Mouse (Mus musculus) kidney, postnatal 36 days (tissue): ENCODE measurements around the gene Tnfsf13.

Experiments used
- DNase-seq, 2 experiments: peaks; one replicate each; pipeline ENCODE4 v3.0.0; 2021 to 2022; ENCODE audit warnings: mixed read lengths in 2 of 2

The Tnfsf13 gene

DNA sequence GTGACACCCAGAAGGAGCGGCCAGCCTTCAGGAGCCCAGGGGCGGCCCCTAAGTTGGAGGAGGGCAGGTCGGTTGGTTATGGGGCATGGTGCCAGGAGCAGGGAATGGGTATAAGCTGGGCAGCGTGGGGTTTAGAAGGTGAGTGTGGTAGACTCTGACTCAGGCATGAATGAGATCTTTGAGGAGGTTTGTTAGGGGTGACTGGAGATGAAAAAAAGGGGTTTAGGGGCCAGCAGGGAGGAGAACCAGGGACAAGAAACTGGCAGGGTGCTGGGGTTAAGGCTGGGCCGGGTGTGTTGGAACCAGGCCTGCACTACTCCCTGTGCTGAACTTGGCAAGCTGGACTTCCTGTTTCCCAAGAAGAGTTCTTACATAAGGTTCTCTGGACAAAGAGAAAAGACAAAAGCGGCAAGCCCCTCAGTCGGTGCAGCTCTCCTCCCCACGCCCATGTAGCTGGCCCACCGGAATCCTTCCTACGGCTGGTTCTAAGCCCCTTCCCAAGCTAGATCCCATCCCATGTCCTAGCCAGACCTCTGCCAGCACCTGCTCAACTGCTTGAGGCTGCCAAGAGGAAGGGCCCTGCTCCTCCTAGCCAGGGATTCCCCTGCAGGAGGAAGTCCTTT is at the start of gene Tnfsf13:
Gene Tnfsf13, minus strand, starts transcription at position 259 of the 623 bp plus-strand sequence.
- peak; percentile 91 to 94 for DNase-seq

GRCm38 (mm10) chr11:69731408-69731807 is 45.8 kb upstream of the Tnfsf13 start:
- peak in 1 of 2 experiments; percentile 28 for DNase-seq

GRCm38 (mm10) chr11:69729063-69729462 is 43.5 kb upstream of the Tnfsf13 start:
- DNase-seq, result peak; percentile 62 to 83

GRCm38 (mm10) chr11:69725951-69726350 is 40.4 kb upstream of the Tnfsf13 start:
- DNase-seq, result peak in 1 of 2 experiments; percentile 35

DNA sequence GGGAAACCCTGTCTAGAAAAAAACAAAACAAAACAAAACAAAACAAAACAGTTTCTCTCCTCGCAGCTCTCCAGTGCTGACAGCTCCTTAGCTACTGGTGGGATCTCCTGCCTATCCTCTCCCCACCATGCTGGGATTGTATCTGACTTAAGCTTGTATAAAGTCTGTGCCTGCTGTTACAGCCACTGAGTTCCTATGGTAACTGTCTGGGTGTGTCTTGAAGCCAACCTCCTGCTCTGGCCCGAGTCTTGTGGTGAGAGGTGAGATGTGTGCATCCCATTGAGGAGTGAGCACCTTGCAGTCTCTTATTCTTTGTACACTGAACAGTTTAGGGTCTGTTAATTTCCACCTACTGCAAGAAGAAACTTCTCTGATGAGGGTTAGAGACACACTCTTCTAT is 37.5 kb upstream of the Tnfsf13 start:
- no peak for DNase-seq

DNA sequence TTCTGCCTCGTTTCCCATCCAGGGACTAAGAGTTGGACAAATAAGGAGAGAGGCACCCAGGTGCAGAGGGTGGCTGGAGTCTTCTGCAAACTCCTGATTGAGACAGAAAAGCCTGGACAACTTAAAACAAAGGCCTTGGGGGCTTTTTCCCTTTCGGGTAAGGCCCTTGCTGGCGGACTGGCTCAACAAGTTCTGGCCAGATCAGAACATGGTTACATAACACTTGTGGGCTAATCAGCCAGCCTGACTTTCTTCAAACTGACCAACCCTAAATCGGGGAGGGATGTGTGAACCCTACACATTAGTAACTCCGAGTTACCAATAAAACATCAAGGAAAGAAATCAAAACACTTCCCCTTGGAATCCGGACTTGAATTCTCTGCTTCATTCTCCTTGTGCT is 35.3 kb upstream of the Tnfsf13 start:
- DNase-seq, result no peak

GRCm38 (mm10) chr11:69719423-69719822 is 33.8 kb upstream of the Tnfsf13 start:
- DNase-seq, result no peak

- DNase-seq, result peak; percentile 53 to 54
Measured at GRCm38 (mm10) chr11:69718661-69719060, 33.1 kb upstream of the Tnfsf13 start.

DNA sequence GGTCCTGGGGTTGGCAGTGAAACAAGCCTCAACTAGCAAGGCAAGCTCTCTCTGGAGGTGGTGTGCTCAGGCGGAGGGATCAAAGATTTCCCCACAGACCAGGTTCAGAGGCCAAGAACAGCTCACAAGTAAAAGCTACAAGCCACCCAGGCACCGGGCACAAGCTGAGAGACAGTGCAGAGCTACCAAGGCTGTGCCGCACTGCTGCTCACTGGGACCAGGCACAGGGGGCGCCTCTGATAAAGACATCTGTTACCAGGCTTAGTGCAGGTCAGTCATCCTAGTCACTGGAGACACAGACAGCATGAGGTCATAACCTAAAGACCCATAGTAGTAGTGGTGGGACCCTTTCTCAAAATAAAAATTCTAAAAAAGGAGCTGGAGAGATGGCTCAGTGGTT is 31.4 kb upstream of the Tnfsf13 start:
- peak in 1 of 2 experiments; percentile 29 for DNase-seq

GRCm38 (mm10) chr11:69715929-69716328 is 30.3 kb upstream of the Tnfsf13 start:
- peak in 1 of 2 experiments; percentile 44 for DNase-seq

DNA sequence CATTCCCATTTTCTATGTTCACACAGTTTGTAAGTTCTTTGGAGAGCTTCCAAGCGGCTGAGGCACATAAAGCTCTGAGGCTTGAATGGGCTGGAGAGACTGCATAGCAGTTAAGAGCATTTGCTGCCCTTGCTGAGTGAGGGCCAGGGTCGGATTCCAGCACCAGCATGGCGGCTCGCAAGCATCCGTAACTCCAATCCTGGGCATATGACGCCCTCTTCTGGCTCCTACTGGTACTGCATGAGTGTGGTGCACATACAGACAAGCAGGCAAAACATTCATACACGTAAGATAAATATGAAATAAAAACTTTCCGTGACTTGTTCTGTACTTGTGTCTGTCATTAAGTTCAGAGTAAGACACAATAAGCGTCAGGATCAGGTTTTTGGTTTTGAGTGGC is 29.9 kb upstream of the Tnfsf13 start:
- peak; percentile 58 to 83 for DNase-seq

GRCm38 (mm10) chr11:69714636-69715329 is 29.2 kb upstream of the Tnfsf13 start:
- peak; percentile 78 to 83 for DNase-seq

GRCm38 (mm10) chr11:69712954-69713672 is 27.5 kb upstream of the Tnfsf13 start:
- DNase-seq, result peak; percentile 36 to 66

- DNase-seq, result no peak
Measured at GRCm38 (mm10) chr11:69711082-69711481, 25.5 kb upstream of the Tnfsf13 start.

DNA sequence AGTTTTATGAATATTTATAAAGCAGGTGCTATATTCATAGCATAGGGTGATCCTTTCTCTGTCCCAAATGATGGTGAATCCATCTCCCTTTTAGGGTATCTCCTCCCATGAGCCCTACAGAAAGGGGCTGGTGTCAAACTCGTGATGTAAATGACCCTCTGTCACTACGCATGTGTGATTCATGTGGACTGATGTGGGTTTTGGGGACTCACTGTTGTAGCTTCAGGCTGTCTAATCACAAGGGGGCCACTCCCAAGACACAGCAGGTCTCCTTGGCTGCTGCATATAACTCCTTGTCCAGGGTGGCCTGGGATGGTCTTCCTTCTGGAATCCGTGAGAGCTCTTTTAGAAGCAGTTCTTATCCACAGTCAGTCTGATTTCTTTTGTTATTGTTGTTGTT is 24.9 kb upstream of the Tnfsf13 start:
- no peak for DNase-seq

DNA sequence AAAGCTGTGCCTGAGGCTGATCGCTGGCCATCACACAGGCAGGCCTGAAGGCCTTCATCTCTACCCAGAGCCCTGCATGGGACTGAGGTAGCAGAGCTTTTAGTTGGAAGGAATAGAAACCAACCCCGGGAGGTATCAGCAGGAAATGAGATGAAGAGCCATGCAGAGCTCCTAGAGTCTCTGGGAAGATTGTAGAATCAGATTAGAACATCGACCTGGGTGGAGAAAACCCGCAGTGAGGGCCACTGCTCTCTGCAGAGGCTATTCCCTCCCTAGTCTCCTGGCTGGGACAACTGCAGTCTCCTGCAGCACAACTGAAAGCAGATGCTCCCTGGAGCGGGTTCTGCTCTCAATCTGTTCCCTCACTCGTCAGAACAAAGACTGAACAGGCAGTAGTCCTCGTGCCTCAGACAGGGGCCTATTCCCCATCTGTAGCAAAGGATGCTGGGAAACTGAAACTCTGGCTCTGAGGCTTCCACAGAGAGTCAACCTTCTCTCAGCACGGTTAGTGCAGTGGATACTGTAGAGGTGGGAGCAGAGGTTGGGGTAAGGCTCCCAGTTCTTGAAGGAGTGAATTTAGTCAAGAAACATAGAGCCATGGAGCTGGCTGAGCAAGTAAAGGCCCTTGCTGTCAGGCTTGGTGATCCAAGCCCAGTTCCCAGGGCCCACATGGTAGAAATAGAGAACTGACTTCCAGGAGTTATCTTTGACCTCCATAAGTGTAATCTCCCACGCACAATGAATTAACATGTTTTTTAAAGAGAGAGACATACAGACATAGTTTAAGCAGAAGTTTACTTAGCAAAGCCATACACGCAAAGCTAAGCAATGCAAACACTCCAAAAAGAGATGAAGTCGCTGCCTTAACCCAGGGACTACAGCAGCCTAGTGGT is 24.2 kb upstream of the Tnfsf13 start:
- no peak for DNase-seq

- no peak for DNase-seq
Measured at GRCm38 (mm10) chr11:69708614-69709265, 23.2 kb upstream of the Tnfsf13 start.

DNA sequence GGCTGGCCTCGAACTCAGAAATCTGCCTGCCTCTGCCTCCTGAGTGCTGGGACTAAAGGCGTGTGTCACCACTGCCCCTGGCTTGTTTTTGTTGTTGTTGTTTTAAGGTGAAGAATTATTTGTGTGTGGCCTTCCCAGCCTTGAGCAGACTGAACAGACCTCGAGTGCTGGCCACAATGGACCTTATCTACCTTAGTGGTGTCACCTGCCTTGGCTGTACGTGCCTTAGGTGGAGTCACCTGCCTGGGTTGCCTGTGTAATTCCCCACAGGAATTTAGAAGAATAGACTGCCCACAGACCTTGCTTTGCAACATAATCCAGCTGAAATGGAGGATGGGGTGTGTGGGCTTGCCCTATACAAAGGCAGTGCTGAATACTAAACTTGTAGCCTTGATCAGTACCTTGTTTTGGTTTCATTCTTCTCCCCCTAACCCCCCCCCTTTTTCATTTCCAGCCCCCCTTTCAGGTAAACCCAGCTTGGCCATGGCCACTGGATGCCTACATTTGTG is 22.3 kb upstream of the Tnfsf13 start:
- DNase-seq, result no peak

DNA sequence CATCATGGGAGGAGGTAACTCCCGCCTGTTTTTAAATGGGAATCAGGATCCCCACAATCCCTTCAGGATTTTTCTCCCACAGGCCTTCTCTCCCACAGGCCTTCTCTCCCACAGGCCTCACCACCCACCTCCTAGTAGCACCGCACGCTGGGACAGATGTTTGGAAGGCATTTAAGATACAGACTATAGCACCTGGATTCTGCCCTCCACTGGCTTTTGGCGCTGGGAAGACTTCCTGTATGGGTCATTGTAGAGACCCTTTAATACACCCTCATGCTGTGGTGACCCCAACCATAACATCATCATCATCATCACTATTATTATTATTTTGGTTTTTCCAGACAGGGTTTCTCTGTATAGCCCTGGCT is 21.9 kb upstream of the Tnfsf13 start:
- no peak for DNase-seq

GRCm38 (mm10) chr11:69706775-69707479 is 21.3 kb upstream of the Tnfsf13 start:
- peak; percentile 89 to 92 for DNase-seq

- DNase-seq, result no peak
Measured at GRCm38 (mm10) chr11:69704613-69705010, 19.0 kb upstream of the Tnfsf13 start.
